Mouse (Mus musculus) heart, postnatal 0 days (tissue): ENCODE results near the gene Bckdha. TPM values are rescaled to one million over a fixed set of nuclear protein-coding genes. Genes with fewer than 3 reads are reported as not detected.

Experiments used
- ATAC-seq: fragments of 200-750 bp; cut with Nextera tagmentation; 2 replicates; pipeline ENCODE4 v1.8.0; 2017; ENCODE audit warnings: low read depth, moderate number of reproducible peaks, moderate library complexity; ENCODE audit not compliant: insufficient read depth
- DNase-seq: peaks from one replicate; pipeline ENCODE4 v3.0.0-alpha.2; 2016; ENCODE audit warnings: low spot score
- H3K27ac ChIP-seq: fragments of 300-500 bp; sonication (generic); 2 replicates; pipeline ENCODE4 v1.5.1; 2014; ENCODE audit warnings: low read depth, mild to moderate bottlenecking
- H3K27me3 ChIP-seq: fragments of 300-500 bp; sonication (generic); 2 replicates; pipeline ENCODE4 v1.6.1; 2014; ENCODE audit warnings: low read length, mixed read lengths; ENCODE audit not compliant: control insufficient read depth, insufficient read depth
- H3K36me3 ChIP-seq: fragments of 300-500 bp; sonication (generic); replicated peaks from 2 replicates; pipeline ENCODE4 v1.6.1; 2014; ENCODE audit warnings: low read length, mixed read lengths; ENCODE audit not compliant: control insufficient read depth, insufficient read depth
- H3K4me1 ChIP-seq: fragments of 300-500 bp; sonication (generic); 2 replicates; pipeline ENCODE4 v1.6.1; 2014; ENCODE audit warnings: antibody characterized with exemption; ENCODE audit not compliant: control insufficient read depth, insufficient read depth
- H3K4me2 ChIP-seq: fragments of 300-500 bp; sonication (generic); 2 replicates; pipeline ENCODE4 v1.6.1; 2014; ENCODE audit warnings: low read depth, mild to moderate bottlenecking, low read length, moderate library complexity
- H3K4me3 ChIP-seq: fragments of 300-500 bp; sonication (generic); 2 replicates; pipeline ENCODE4 v1.5.1; 2014; ENCODE audit warnings: low read depth, low read length
- H3K9ac ChIP-seq: fragments of 300-500 bp; sonication (generic); replicated peaks from 2 replicates; pipeline ENCODE4 v1.6.1; 2014; ENCODE audit warnings: low read depth, low read length, mixed read lengths
- H3K9me3 ChIP-seq: fragments of 300-500 bp; sonication (generic); replicated peaks from 2 replicates; pipeline ENCODE4 v1.6.1; 2016; ENCODE audit warnings: low read length; ENCODE audit not compliant: control insufficient read depth
- CTCF ChIP-seq: IDR thresholded peaks from 2 replicates; pipeline ENCODE4 v1.5.1; 2016; ENCODE audit warnings: antibody characterized with exemption, control low read depth, low read depth
- EP300 ChIP-seq: IDR thresholded peaks from 2 replicates; pipeline ENCODE4 v1.6.1; 2016; ENCODE audit warnings: antibody characterized with exemption, low read depth
- WGBS: fragments of 180-500 bp; shearing (Covaris S2); extraction: QIAGEN DNeasy Blood & Tissue Kit; methylation state at CpG from one replicate; pipeline ENCODE4 v1.1.7; 2014; 5-methylcytosine and 5-hydroxymethylcytosine counted together
- polyA plus RNA-seq: library from polyadenylated mRNA; unstranded; fragments of >200 nt; fragmentation: Nextera tagmentation; extraction: Ambion mirVana; gene quantifications from 2 replicates; pipeline ENCODE4 v1.2.1, GENCODE M21; 2015
- total RNA-seq: library from RNA; depleted of rRNA; stranded (reverse); fragments of >200 nt; gene quantifications from 2 replicates; pipeline ENCODE4 v1.2.3, GENCODE M21; 2014; ENCODE audit warnings: low replicate concordance

Gene Bckdha
- total and polyA plus RNA-seq, 2 experiments from 2014 or later: 89.5 to 154 TPM

GRCm38 (mm10) chr7:25627431-25628322 is 31.1 kb downstream of the Bckdha start:
- Histone ChIP-seq H3K9ac (peak overlapping the region; percentile 53), H3K4me2 (peak overlapping the region; percentile 69), H3K36me3 (peaks cover 58% of the 10 kb centered on the region), H3K27me3 (no peaks in the 10 kb centered on the region), H3K4me1 (peaks cover 13% of the 10 kb centered on the region), H3K9me3 (no peaks in the 10 kb centered on the region), H3K27ac (peak overlapping the region; percentile 79), H3K4me3 (peak overlapping the region; percentile 45)
- WGBS: 15% methylated on average over 38 of the region's 38 CpGs
- ATAC-seq (peak; percentile 65), DNase-seq (peak; percentile 54)
- TF ChIP-seq EP300 (no peak), CTCF (no peak)

GRCm38 (mm10) chr7:25626509-25627430 is 32.0 kb downstream of the Bckdha start, which contains the start of gene B3gnt8:
Gene B3gnt8 (plus strand): TSS chr7:25626654.
- H3K4me3 ChIP-seq: peak within 1 kb of the TSS; percentile 45
- peak; percentile 61 for DNase-seq
- peak within 1 kb of the TSS; percentile 69 for H3K4me2 ChIP-seq
- peak within 1 kb of the TSS; percentile 53 for H3K9ac ChIP-seq
- no peaks in the 10 kb centered on the region for H3K27me3 ChIP-seq
- ATAC-seq: peak; percentile 62
- TF ChIP-seq EP300: 0 out of 2 replicates have a peak, but pooled peaks have one; percentile 59
- no peak for TF ChIP-seq CTCF
- 12% methylated on average over 28 of the region's 29 CpGs for WGBS
- peaks cover 59% of the 10 kb centered on the region for H3K36me3 ChIP-seq
- peaks cover 13% of the 10 kb centered on the region for H3K4me1 ChIP-seq
- H3K27ac ChIP-seq: peak within 1 kb of the TSS; percentile 79
- H3K9me3 ChIP-seq: no peaks in the 10 kb centered on the region

- Histone ChIP-seq H3K36me3 (peaks cover 56% of the 10 kb centered on the region), H3K9ac (no peak overlapping the region), H3K27ac (peak overlapping the region; percentile 79; the same call in 1 of the 2 replicates), H3K27me3 (no peaks in the 10 kb centered on the region), H3K4me2 (no peak overlapping the region), H3K4me3 (no peak overlapping the region), H3K4me1 (peaks cover 13% of the 10 kb centered on the region), H3K9me3 (no peaks in the 10 kb centered on the region)
- TF ChIP-seq EP300 (no peak), CTCF (peak; percentile 46)
- ATAC-seq: no peak
- 78% methylated on average over 10 of the region's 10 CpGs for WGBS
- DNase-seq: no peak
These were observed 33.1 kb downstream of the Bckdha start for GRCm38 (mm10) chr7:25625594-25626250.

GRCm38 (mm10) chr7:25624851-25625250 is 33.9 kb downstream of the Bckdha start:
- no peak for DNase-seq
- ATAC-seq: no peak
- H3K36me3 ChIP-seq: peaks cover 47% of the 10 kb centered on the region
- H3K4me3 ChIP-seq: no peak overlapping the region
- H3K4me1 ChIP-seq: peaks cover 17% of the 10 kb centered on the region
- no peak overlapping the region for H3K4me2 ChIP-seq
- H3K27me3 ChIP-seq: no peaks in the 10 kb centered on the region
- no peak overlapping the region for H3K9ac ChIP-seq
- no peak for TF ChIP-seq CTCF
- no peak for TF ChIP-seq EP300
- WGBS: 40% methylated on average over 5 of the region's 5 CpGs
- no peaks in the 10 kb centered on the region for H3K9me3 ChIP-seq
- H3K27ac ChIP-seq: no peak overlapping the region

GRCm38 (mm10) chr7:25623857-25624370 is 34.9 kb downstream of the Bckdha start:
- 88% methylated on average over 11 of the region's 11 CpGs for WGBS
- H3K4me2 ChIP-seq: no peak overlapping the region
- ATAC-seq (no peak), DNase-seq (no peak)
- no peaks in the 10 kb centered on the region for H3K27me3 ChIP-seq
- H3K36me3 ChIP-seq: peaks cover 44% of the 10 kb centered on the region
- no peak overlapping the region for H3K9ac ChIP-seq
- TF ChIP-seq CTCF: no peak
- TF ChIP-seq EP300: no peak
- H3K4me1 ChIP-seq: peaks cover 21% of the 10 kb centered on the region
- no peaks in the 10 kb centered on the region for H3K9me3 ChIP-seq
- H3K4me3 ChIP-seq: no peak overlapping the region
- H3K27ac ChIP-seq: no peak overlapping the region
